30 mouse cellular contexts compared by ENCODE assay signal in the genomic region with DNA sequence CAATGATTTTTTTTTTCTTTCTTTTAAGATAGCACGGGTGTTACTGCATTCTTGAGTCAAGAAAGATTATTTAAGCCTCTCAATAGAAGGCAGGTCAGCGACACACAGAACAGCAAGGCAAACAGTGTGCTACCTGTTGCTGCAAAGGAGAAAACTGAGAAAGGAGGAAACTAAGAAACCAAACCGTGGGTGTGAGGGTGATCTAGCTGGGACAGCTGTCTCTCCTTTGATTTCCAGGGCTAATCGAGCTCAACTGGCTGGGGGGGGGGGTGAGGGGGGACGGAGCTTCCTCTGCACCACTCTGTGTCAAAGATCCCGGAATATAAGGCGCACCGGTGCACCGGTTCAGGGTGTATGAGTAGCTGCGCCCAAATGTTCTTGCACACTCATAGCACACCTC. TPM values are rescaled to one million over a fixed set of nuclear protein-coding genes. Genes with fewer than 3 reads are reported as not detected.
DNase-seq lines count a peak whose midpoint lies in the region; ATAC-seq and TF ChIP-seq lines count a peak whose summit lies in the region.
"Had no signal": no experiment of that assay in that cellular context is flagged by ENCODE, and none has a peak within 500 bp of the region (broad histone marks: within the 10 kb centered on the region; RNA-seq: fewer than 3 reads in every experiment).

No protein-coding gene starts in this region.

- H3K27ac ChIP-seq in limb, embryonic 12.5 days: peak overlapping the region; percentile 45; the same call in 1 of the 2 replicates
- no peak overlapping the region for H3K27ac ChIP-seq in limb, embryonic 10.5 days
- no peak overlapping the region for H3K27ac ChIP-seq in liver, embryonic 15.5 days (replicated peaks)
- H3K27ac ChIP-seq: embryonic facial prominence, embryonic 10.5 days; forebrain, embryonic 10.5 days; heart, adult 2 months; heart, embryonic 15.5 days; hindbrain, embryonic 13.5 days; kidney, postnatal 0 days; midbrain, embryonic 12.5 days; neural tube, embryonic 15.5 days had no signal

- no peak overlapping the region for H3K9ac ChIP-seq in limb, embryonic 12.5 days (replicated peaks)
- no peak overlapping the region for H3K9ac ChIP-seq in liver, embryonic 15.5 days
- H3K9ac ChIP-seq: heart, embryonic 15.5 days; hindbrain, embryonic 13.5 days; midbrain, embryonic 12.5 days; neural tube, embryonic 15.5 days had no signal

- H3K9me3 ChIP-seq in limb, embryonic 12.5 days: peaks cover 6% of the 10 kb centered on the region
- no peaks in the 10 kb centered on the region for H3K9me3 ChIP-seq in limb, embryonic 10.5 days (replicated peaks)
- peaks cover 28% of the 10 kb centered on the region for H3K9me3 ChIP-seq in E14TG2a.4 (ENCODE audit: low read length)
- H3K9me3 ChIP-seq in liver, embryonic 15.5 days (replicated peaks): no peaks in the 10 kb centered on the region
- H3K9me3 ChIP-seq: heart, embryonic 15.5 days; hindbrain, embryonic 13.5 days; midbrain, embryonic 12.5 days; neural tube, embryonic 15.5 days had no signal

- H3K4me1 ChIP-seq in limb, embryonic 12.5 days (replicated peaks): peaks cover 7% of the 10 kb centered on the region
- peaks cover 11% of the 10 kb centered on the region for H3K4me1 ChIP-seq in limb, embryonic 10.5 days
- H3K4me1 ChIP-seq in E14TG2a.4 (replicated peaks; ENCODE audit: low read depth, low read length): peaks cover 49% of the 10 kb centered on the region
- H3K4me1 ChIP-seq in liver, embryonic 15.5 days (replicated peaks): peaks cover 17% of the 10 kb centered on the region
- H3K4me1 ChIP-seq: heart, embryonic 15.5 days; hindbrain, embryonic 13.5 days; neural tube, embryonic 15.5 days had no signal

- H3K36me3 ChIP-seq in limb, embryonic 12.5 days: no peaks in the 10 kb centered on the region
- H3K36me3 ChIP-seq in limb, embryonic 10.5 days: no peaks in the 10 kb centered on the region
- peaks cover 37% of the 10 kb centered on the region for H3K36me3 ChIP-seq in E14TG2a.4 (ENCODE audit: insufficient read depth, low read length)
- H3K36me3 ChIP-seq in liver, embryonic 15.5 days (replicated peaks): no peaks in the 10 kb centered on the region
- H3K36me3 ChIP-seq: embryonic facial prominence, embryonic 10.5 days; forebrain, embryonic 10.5 days; heart, embryonic 15.5 days; hindbrain, embryonic 13.5 days; midbrain, embryonic 12.5 days; neural tube, embryonic 15.5 days had no signal

- no peak for ATAC-seq in limb, embryonic 12.5 days (ENCODE audit: insufficient number of reproducible peaks, insufficient read depth, low FRiP score, low TSS enrichment, low read depth)
- no peak for ATAC-seq in liver, embryonic 15.5 days (ENCODE audit: insufficient read depth)
- ATAC-seq: CD4-positive, CD25-positive, alpha-beta regulatory T cell, adult 4 months; forebrain, embryonic 16.5 days had no signal

- no peak overlapping the region for H3K4me3 ChIP-seq in limb, embryonic 12.5 days (replicated peaks)
- no peak overlapping the region for H3K4me3 ChIP-seq in limb, embryonic 10.5 days
- H3K4me3 ChIP-seq in E14TG2a.4 (replicated peaks; ENCODE audit: low read length): peak overlapping the region; percentile 73
- no peak overlapping the region for H3K4me3 ChIP-seq in liver, embryonic 15.5 days (replicated peaks)
- H3K4me3 ChIP-seq: embryonic facial prominence, embryonic 10.5 days; forebrain, embryonic 10.5 days; heart, adult 2 months; heart, embryonic 15.5 days; hindbrain, embryonic 13.5 days; midbrain, embryonic 12.5 days; neural tube, embryonic 15.5 days had no signal

- DNase-seq in limb, embryonic 10.5 days (ENCODE audit: low spot score): no peak
- peak; percentile 52 for DNase-seq in MEL-GATA-1-ER (ENCODE audit: extremely low read depth, low read depth)
- no peak for DNase-seq in T-cell, adult 2 months (ENCODE audit: low spot score)
- no peak for DNase-seq in urinary bladder, adult 18-20 months (ENCODE audit: low spot score in 2 of 2)
- DNase-seq in layer of hippocampus, adult 18-20 months (ENCODE audit: low spot score in 2 of 2): no peak
- DNase-seq: adrenal gland, postnatal 36 days; cerebellum, adult 11 months; cerebellum, adult 9-11 months; gastrocnemius, postnatal 25 days; heart, adult 2 months; heart, postnatal 36 days; kidney, adult 18-20 months; left cerebral cortex, postnatal 4 days; lung, adult 18-20 months; lung, postnatal 4 days; right cerebral cortex, adult 18-20 months; thymus, adult 18-20 months; thymus, postnatal 36 days had no signal

- WGBS in limb, embryonic 12.5 days: 59% methylated on average over 10 of the region's 10 CpGs
- WGBS in limb, embryonic 10.5 days: 56% methylated on average over 10 of the region's 10 CpGs
- WGBS in liver, embryonic 15.5 days (ENCODE audit: insufficient replicate concordance): 17% methylated on average over 10 of the region's 10 CpGs

- TF ChIP-seq CTCF in E14TG2a.4 (conservative IDR thresholded peaks at IDR 0.05; ENCODE audit: low read length): no peak

- H3K4me2 ChIP-seq in limb, embryonic 12.5 days: no peak overlapping the region
- H3K4me2 ChIP-seq in liver, embryonic 15.5 days: 0 out of 2 replicates have a peak overlapping the region, but pooled peaks have one; percentile 18
- H3K4me2 ChIP-seq: heart, embryonic 15.5 days; hindbrain, embryonic 13.5 days; midbrain, embryonic 12.5 days; neural tube, embryonic 15.5 days had no signal

- no peaks in the 10 kb centered on the region for H3K27me3 ChIP-seq in limb, embryonic 12.5 days
- H3K27me3 ChIP-seq in limb, embryonic 10.5 days (ENCODE audit: low read depth, poor library complexity, severe bottlenecking): no peaks in the 10 kb centered on the region
- H3K27me3 ChIP-seq in E14TG2a.4 (ENCODE audit: insufficient read depth, low read length): no peaks in the 10 kb centered on the region
- H3K27me3 ChIP-seq in liver, embryonic 15.5 days: no peaks in the 10 kb centered on the region
- H3K27me3 ChIP-seq: heart, embryonic 15.5 days; hindbrain, embryonic 13.5 days; midbrain, embryonic 12.5 days; neural tube, embryonic 15.5 days had no signal

RNA-seq across cellular contexts. Expression of a gene that starts 32.3 kb away (rescaled TPM):
- 66.5 and 78.7 TPM in 2 replicates for polyA plus RNA-seq in limb, embryonic 12.5 days (2016; fragmentation: Nextera tagmentation; extraction: Ambion mirVana)
- polyA plus RNA-seq in limb, embryonic 10.5 days (2016; fragmentation: Nextera tagmentation; extraction: Ambion mirVana): 74.3 and 77.6 TPM in 2 replicates
- 75.4 and 78.6 TPM in 2 replicates for polyA plus RNA-seq in liver, embryonic 15.5 days (2015; fragmentation: Nextera tagmentation; extraction: Ambion mirVana)
- 10 to 100 TPM; 58.4 to 63.3 TPM for total RNA-seq in layer of hippocampus, adult 18-20 months (2021)

RNA-seq across cellular contexts. Expression of a gene that starts 32.9 kb away (rescaled TPM):
- 0.81 and 1.0 TPM in 2 replicates for polyA plus RNA-seq in limb, embryonic 12.5 days (2016; fragmentation: Nextera tagmentation; extraction: Ambion mirVana)
- polyA plus RNA-seq in limb, embryonic 10.5 days (2016; fragmentation: Nextera tagmentation; extraction: Ambion mirVana): 0.55 and 0.78 TPM in 2 replicates
- 1.3 and 1.8 TPM in 2 replicates for polyA plus RNA-seq in liver, embryonic 15.5 days (2015; fragmentation: Nextera tagmentation; extraction: Ambion mirVana)
- under 1 TPM; 0.57 to 0.58 TPM for total RNA-seq in layer of hippocampus, adult 18-20 months (2021)

RNA-seq across cellular contexts. Expression of a gene that starts 56.3 kb away (rescaled TPM):
- 7.2 and 7.3 TPM in 2 replicates for polyA plus RNA-seq in limb, embryonic 12.5 days (2016; fragmentation: Nextera tagmentation; extraction: Ambion mirVana)
- 4.9 and 6.2 TPM in 2 replicates for polyA plus RNA-seq in limb, embryonic 10.5 days (2016; fragmentation: Nextera tagmentation; extraction: Ambion mirVana)
- 7.4 and 8.2 TPM in 2 replicates for polyA plus RNA-seq in liver, embryonic 15.5 days (2015; fragmentation: Nextera tagmentation; extraction: Ambion mirVana)
- total RNA-seq in layer of hippocampus, adult 18-20 months (2021): 1 to 10 TPM; 3.7 to 3.8 TPM

RNA-seq across cellular contexts. Expression of a gene that starts 57.8 kb away (rescaled TPM):
- polyA plus RNA-seq in limb, embryonic 12.5 days (2016; fragmentation: Nextera tagmentation; extraction: Ambion mirVana): 47.7 and 50.0 TPM in 2 replicates
- 61.6 and 70.2 TPM in 2 replicates for polyA plus RNA-seq in limb, embryonic 10.5 days (2016; fragmentation: Nextera tagmentation; extraction: Ambion mirVana)
- 20.4 and 23.3 TPM in 2 replicates for polyA plus RNA-seq in liver, embryonic 15.5 days (2015; fragmentation: Nextera tagmentation; extraction: Ambion mirVana)
- 10 to 100 TPM; 14.8 to 15.3 TPM for total RNA-seq in layer of hippocampus, adult 18-20 months (2021)
